11 mouse cellular contexts compared by ENCODE assay signal in genomic region chrX:64277991-64278301, GRCm38 (mm10). TPM values are rescaled to one million over a fixed set of nuclear protein-coding genes. Genes with fewer than 3 reads are reported as not detected.
DNase-seq lines count a peak whose midpoint lies in the region; ATAC-seq and TF ChIP-seq lines count a peak whose summit lies in the region.
"Had no signal": no experiment of that assay in that cellular context is flagged by ENCODE, and none has a peak within 500 bp of the region (broad histone marks: within the 10 kb centered on the region; RNA-seq: fewer than 3 reads in every experiment).

No protein-coding gene starts in this region.

- peak overlapping the region; percentile 61 for H3K4me3 ChIP-seq in heart, embryonic 13.5 days
- H3K4me3 ChIP-seq in cortical plate, adult 2 months (ENCODE audit: insufficient read depth, low read length): peak overlapping the region; percentile 95
- H3K4me3 ChIP-seq in forebrain, postnatal 0 days (ENCODE audit: low read depth, low read length): peak overlapping the region; percentile 51
- H3K4me3 ChIP-seq in midbrain, embryonic 15.5 days: peak overlapping the region; percentile 61
- no peak overlapping the region for H3K4me3 ChIP-seq in lung, postnatal 0 days (ENCODE audit: low read depth, low read length)

- no peaks in the 10 kb centered on the region for H3K9me3 ChIP-seq in heart, embryonic 13.5 days
- H3K9me3 ChIP-seq in forebrain, postnatal 0 days (ENCODE audit: low read length): no peaks in the 10 kb centered on the region
- H3K9me3 ChIP-seq in midbrain, embryonic 15.5 days: no peaks in the 10 kb centered on the region
- no peaks in the 10 kb centered on the region for H3K9me3 ChIP-seq in lung, postnatal 0 days (ENCODE audit: low read length)

- H3K4me1 ChIP-seq in heart, embryonic 13.5 days: no peaks in the 10 kb centered on the region
- no peaks in the 10 kb centered on the region for H3K4me1 ChIP-seq in cortical plate, adult 2 months (ENCODE audit: control insufficient read depth, insufficient read depth, low read length)
- H3K4me1 ChIP-seq in forebrain, postnatal 0 days (ENCODE audit: insufficient read depth): no peaks in the 10 kb centered on the region
- H3K4me1 ChIP-seq in midbrain, embryonic 15.5 days: no peaks in the 10 kb centered on the region
- H3K4me1 ChIP-seq in lung, postnatal 0 days (ENCODE audit: insufficient read depth, low read depth, low read length): no peaks in the 10 kb centered on the region

- H3K27me3 ChIP-seq in heart, embryonic 13.5 days (replicated peaks): no peaks in the 10 kb centered on the region; the same call in 1 of the 2 replicates
- no peaks in the 10 kb centered on the region for H3K27me3 ChIP-seq in forebrain, postnatal 0 days (ENCODE audit: insufficient read depth, low read length)
- H3K27me3 ChIP-seq in midbrain, embryonic 15.5 days (replicated peaks): no peaks in the 10 kb centered on the region
- H3K27me3 ChIP-seq in lung, postnatal 0 days (replicated peaks; ENCODE audit: insufficient read depth, low read length): no peaks in the 10 kb centered on the region
- H3K27me3 ChIP-seq: CH12.LX had no signal

- TF ChIP-seq EP300 in lung, postnatal 0 days (IDR thresholded peaks at IDR 0.05): no peak

- H3K36me3 ChIP-seq in heart, embryonic 13.5 days: no peaks in the 10 kb centered on the region
- H3K36me3 ChIP-seq in forebrain, postnatal 0 days (ENCODE audit: insufficient read depth): no peaks in the 10 kb centered on the region
- H3K36me3 ChIP-seq in midbrain, embryonic 15.5 days (replicated peaks): no peaks in the 10 kb centered on the region
- H3K36me3 ChIP-seq in lung, postnatal 0 days (ENCODE audit: insufficient read depth, low read length): no peaks in the 10 kb centered on the region

- H3K9ac ChIP-seq in heart, embryonic 13.5 days: 0 out of 2 replicates have a peak overlapping the region, but pooled peaks have one; percentile 28
- H3K9ac ChIP-seq in forebrain, postnatal 0 days: no peak overlapping the region
- no peak overlapping the region for H3K9ac ChIP-seq in midbrain, embryonic 15.5 days
- no peak overlapping the region for H3K9ac ChIP-seq in lung, postnatal 0 days (replicated peaks; ENCODE audit: low read depth)

- TF ChIP-seq POLR2A in cortical plate, adult 2 months (IDR thresholded peaks at IDR 0.05; ENCODE audit: extremely low read depth, insufficient read depth, low read length): no peak

- no peak for TF ChIP-seq CTCF in cortical plate, adult 2 months (IDR thresholded peaks at IDR 0.05; ENCODE audit: extremely low read depth, insufficient read depth, low read length)
- no peak for TF ChIP-seq CTCF in forebrain, postnatal 0 days (IDR thresholded peaks at IDR 0.05; ENCODE audit: low read depth)
- TF ChIP-seq CTCF in lung, postnatal 0 days (IDR thresholded peaks at IDR 0.05): no peak

- 15% methylated on average over 6 of the region's 6 CpGs for WGBS in heart, embryonic 13.5 days
- WGBS in forebrain, postnatal 0 days: 32% methylated on average over 6 of the region's 6 CpGs
- 23% methylated on average over 6 of the region's 6 CpGs for WGBS in midbrain, embryonic 15.5 days
- WGBS in lung, postnatal 0 days: 9% methylated on average over 5 of the region's 6 CpGs

- peak overlapping the region; percentile 72 for H3K4me2 ChIP-seq in heart, embryonic 13.5 days
- H3K4me2 ChIP-seq in forebrain, postnatal 0 days (ENCODE audit: low read depth): peak overlapping the region; percentile 51
- H3K4me2 ChIP-seq in midbrain, embryonic 15.5 days: peak overlapping the region; percentile 54
- no peak overlapping the region for H3K4me2 ChIP-seq in lung, postnatal 0 days (replicated peaks; ENCODE audit: low read depth, low read length)

- DNase-seq in heart, adult 8-10 months (ENCODE audit: low spot score): no peak
- no peak for DNase-seq in forebrain, postnatal 0 days
- DNase-seq in lung, postnatal 36 days: no peak
- no peak for DNase-seq in spleen, postnatal 14 days (ENCODE audit: low spot score in 2 of 2)
- no peak for DNase-seq in lung, postnatal 0 days (ENCODE audit: low spot score)
- DNase-seq: thymus, postnatal 14 days had no signal

- no peak overlapping the region for H3K27ac ChIP-seq in heart, embryonic 13.5 days (replicated peaks)
- H3K27ac ChIP-seq in cortical plate, adult 2 months (ENCODE audit: insufficient read depth, low read length): no peak overlapping the region
- no peak overlapping the region for H3K27ac ChIP-seq in forebrain, postnatal 0 days (ENCODE audit: low read depth, low read length)
- H3K27ac ChIP-seq in midbrain, embryonic 15.5 days: peak overlapping the region; percentile 84; the same call in 1 of the 2 replicates
- no peak overlapping the region for H3K27ac ChIP-seq in lung, postnatal 0 days (ENCODE audit: low read length)

- ATAC-seq in heart, embryonic 13.5 days (ENCODE audit: extremely low read depth, insufficient number of reproducible peaks, low FRiP score, low TSS enrichment): no peak
- ATAC-seq in forebrain, postnatal 0 days: peak; percentile 23; the same call in 1 of the 2 replicates
- peak; percentile 48 for ATAC-seq in midbrain, embryonic 15.5 days (replicated peaks)
- ATAC-seq in lung, postnatal 0 days: no peak

RNA-seq across cellular contexts. Expression of gene Slitrk4, which starts 1.1 kb away (rescaled TPM):
- polyA plus RNA-seq in heart, embryonic 13.5 days (2015; fragmentation: Nextera tagmentation; extraction: Ambion mirVana): 9.9 and 11.1 TPM in 2 replicates
- total RNA-seq in heart, adult 8-10 months (2022): under 1 TPM; 0.22 to 0.78 (median 0.54) TPM
- polyA plus RNA-seq in cortical plate, adult 2 months (2012; rRNA removed): 9.3 and 10.1 TPM in 2 replicates
- total RNA-seq in forebrain, postnatal 0 days (2014; rRNA removed): 20.4 and 23.8 TPM in 2 replicates
- 9.6 and 17.3 TPM in 2 replicates for polyA plus RNA-seq in forebrain, postnatal 0 days (2015; fragmentation: Nextera tagmentation; extraction: Ambion mirVana)
- 17.0 and 18.9 TPM in 2 replicates for polyA plus RNA-seq in midbrain, embryonic 15.5 days (2015; fragmentation: Nextera tagmentation; extraction: Ambion mirVana)
- 0.17 and 0.29 TPM in 2 replicates for polyA plus RNA-seq in lung, postnatal 0 days (2015; fragmentation: Nextera tagmentation; extraction: Ambion mirVana)
- total RNA-seq: CH12.LX had no signal
- polyA plus RNA-seq: gonadal fat pad, adult 2 months had no signal

Comparison
In these comparisons a context has a peak if more than half of its experiments do, and no peak if none do; other contexts are left out.
1. ATAC-seq: peak in forebrain, postnatal 0 days (single experiment) and midbrain, embryonic 15.5 days (single experiment); none in heart, embryonic 13.5 days (single experiment) and lung, postnatal 0 days (single experiment).